9 mouse cellular contexts compared by ENCODE assay signal in genomic region chr2:26504772-26505480, GRCm38 (mm10). TPM values are rescaled to one million over a fixed set of nuclear protein-coding genes. Genes with fewer than 3 reads are reported as not detected.
DNase-seq lines count a peak whose midpoint lies in the region; ATAC-seq and TF ChIP-seq lines count a peak whose summit lies in the region.
"Had no signal": no experiment of that assay in that cellular context is flagged by ENCODE, and none has a peak within 500 bp of the region (broad histone marks: within the 10 kb centered on the region; RNA-seq: fewer than 3 reads in every experiment).

No protein-coding gene starts in this region.

- DNase-seq in adrenal gland, postnatal 10 days = peak; percentile 3
- DNase-seq in adrenal gland, postnatal 4 days (ENCODE audit: low spot score in 2 of 2) = no peak
- DNase-seq in liver, embryonic 11.5 days (ENCODE audit: low spot score) = no peak
- DNase-seq in liver = no peak
- DNase-seq in hindbrain, postnatal 0 days (ENCODE audit: low spot score) = no peak
- no peak for DNase-seq in cerebellum, postnatal 36 days
- DNase-seq: cerebellum, adult 18-20 months had no signal

- ATAC-seq in liver, embryonic 11.5 days (replicated peaks; ENCODE audit: low FRiP score) = no peak
- no peak for ATAC-seq in hindbrain, postnatal 0 days
- no peak for ATAC-seq in neural tube, embryonic 14.5 days (ENCODE audit: low read depth)
- no peak for ATAC-seq in activated CD4-positive, CD25-positive, alpha-beta regulatory T cell, adult 4 months

- no peaks in the 10 kb centered on the region for H3K36me3 ChIP-seq in liver, embryonic 11.5 days (ENCODE audit: control insufficient read depth, insufficient read depth, low read length)
- H3K36me3 ChIP-seq in hindbrain, postnatal 0 days (ENCODE audit: insufficient read depth, low read length) = no peaks in the 10 kb centered on the region
- no peaks in the 10 kb centered on the region for H3K36me3 ChIP-seq in neural tube, embryonic 14.5 days (ENCODE audit: control insufficient read depth, insufficient read depth, low read length)

- WGBS in liver, embryonic 11.5 days = 70% methylated on average over 9 of the region's 9 CpGs
- WGBS in hindbrain, postnatal 0 days = 71% methylated on average over 9 of the region's 9 CpGs
- 58% methylated on average over 9 of the region's 9 CpGs for WGBS in neural tube, embryonic 14.5 days

- no peaks in the 10 kb centered on the region for H3K9me3 ChIP-seq in liver, embryonic 11.5 days (ENCODE audit: control insufficient read depth, low read length)
- no peaks in the 10 kb centered on the region for H3K9me3 ChIP-seq in hindbrain, postnatal 0 days (ENCODE audit: low read length)
- H3K9me3 ChIP-seq in neural tube, embryonic 14.5 days (ENCODE audit: control insufficient read depth, low read length) = no peaks in the 10 kb centered on the region

- TF ChIP-seq CTCF in hindbrain, postnatal 0 days (IDR thresholded peaks at IDR 0.05; ENCODE audit: low read depth) = no peak

- H3K9ac ChIP-seq in liver, embryonic 11.5 days (ENCODE audit: low read depth, low read length) = no peak overlapping the region
- no peak overlapping the region for H3K9ac ChIP-seq in hindbrain, postnatal 0 days (replicated peaks; ENCODE audit: low read length)
- H3K9ac ChIP-seq in neural tube, embryonic 14.5 days (replicated peaks; ENCODE audit: low read depth, low read length) = no peak overlapping the region

- H3K27ac ChIP-seq in liver, embryonic 11.5 days (ENCODE audit: low read depth, low read length) = no peak overlapping the region
- no peak overlapping the region for H3K27ac ChIP-seq in hindbrain, postnatal 0 days
- H3K27ac ChIP-seq in neural tube, embryonic 14.5 days (ENCODE audit: low read depth, low read length) = no peak overlapping the region

- peak overlapping the region; percentile 83 for H3K4me2 ChIP-seq in liver, embryonic 11.5 days
- H3K4me2 ChIP-seq in hindbrain, postnatal 0 days (ENCODE audit: low read depth, low read length) = peak overlapping the region; percentile 75; the same call in 1 of the 2 replicates
- H3K4me2 ChIP-seq in neural tube, embryonic 14.5 days (ENCODE audit: low read depth, low read length) = peak overlapping the region; percentile 76; the same call in 1 of the 2 replicates

- H3K4me1 ChIP-seq in liver, embryonic 11.5 days (replicated peaks; ENCODE audit: control insufficient read depth, insufficient read depth, low read length) = peaks cover 15% of the 10 kb centered on the region
- peaks cover 19% of the 10 kb centered on the region for H3K4me1 ChIP-seq in hindbrain, postnatal 0 days (ENCODE audit: insufficient read depth, low read length)
- H3K4me1 ChIP-seq in neural tube, embryonic 14.5 days (ENCODE audit: control insufficient read depth, insufficient read depth, low read length) = peaks cover 39% of the 10 kb centered on the region

- peaks cover 38% of the 10 kb centered on the region for H3K27me3 ChIP-seq in liver, embryonic 11.5 days (replicated peaks; ENCODE audit: control insufficient read depth, insufficient read depth, low read length)
- H3K27me3 ChIP-seq in hindbrain, postnatal 0 days (ENCODE audit: insufficient read depth, low read length) = peaks cover 5% of the 10 kb centered on the region; the same call in 1 of the 2 replicates
- H3K27me3 ChIP-seq in neural tube, embryonic 14.5 days (ENCODE audit: control insufficient read depth, insufficient read depth, low read length) = peaks cover 3% of the 10 kb centered on the region; the same call in 1 of the 2 replicates

- H3K4me3 ChIP-seq in liver, embryonic 11.5 days (ENCODE audit: low read depth, low read length) = no peak overlapping the region
- H3K4me3 ChIP-seq in hindbrain, postnatal 0 days (ENCODE audit: low read length) = no peak overlapping the region; the same call in 1 of the 2 replicates
- H3K4me3 ChIP-seq in neural tube, embryonic 14.5 days (ENCODE audit: low read depth, low read length) = no peak overlapping the region

RNA-seq across cellular contexts. Expression of gene Notch1, which starts 11.5 kb away (rescaled TPM):
- total RNA-seq in adrenal gland, postnatal 10 days (2021) = 10 to 100 TPM; 27.1 to 36.4 TPM
- 10 to 100 TPM; 35.1 to 48.7 TPM for total RNA-seq in adrenal gland, postnatal 4 days (2021)
- 7.1 and 10.5 TPM in 2 replicates for polyA plus RNA-seq in liver, embryonic 11.5 days (2014; fragmentation: Nextera tagmentation; extraction: Ambion mirVana)
- 75.2 and 75.9 TPM in 2 replicates for total RNA-seq in hindbrain, postnatal 0 days (2014; rRNA removed)
- 9.2 and 10.0 TPM in 2 replicates for polyA plus RNA-seq in hindbrain, postnatal 0 days (2015; fragmentation: Nextera tagmentation; extraction: Ambion mirVana)
- polyA plus RNA-seq in neural tube, embryonic 14.5 days (2014; fragmentation: Nextera tagmentation; extraction: Ambion mirVana) = 20.8 and 26.6 TPM in 2 replicates
- 10 to 100 TPM; 22.2 to 28.7 TPM for polyA plus RNA-seq in activated CD4-positive, CD25-positive, alpha-beta regulatory T cell, adult 4 months (2017; shearing (Covaris generic))

RNA-seq across cellular contexts. Expression of gene Sec16a, which starts 59.9 kb away (rescaled TPM):
- 10 to 100 TPM; 47.6 to 48.4 TPM for total RNA-seq in adrenal gland, postnatal 10 days (2021)
- total RNA-seq in adrenal gland, postnatal 4 days (2021) = 10 to 100 TPM; 53.7 to 58.6 TPM
- polyA plus RNA-seq in liver, embryonic 11.5 days (2014; fragmentation: Nextera tagmentation; extraction: Ambion mirVana) = 33.7 TPM in 2 replicates
- total RNA-seq in hindbrain, postnatal 0 days (2014; rRNA removed) = 60.9 and 89.2 TPM in 2 replicates
- polyA plus RNA-seq in hindbrain, postnatal 0 days (2015; fragmentation: Nextera tagmentation; extraction: Ambion mirVana) = 9.9 and 10.5 TPM in 2 replicates
- 27.2 and 35.2 TPM in 2 replicates for polyA plus RNA-seq in neural tube, embryonic 14.5 days (2014; fragmentation: Nextera tagmentation; extraction: Ambion mirVana)
- polyA plus RNA-seq in activated CD4-positive, CD25-positive, alpha-beta regulatory T cell, adult 4 months (2017; shearing (Covaris generic)) = 10 to 100 TPM; 22.4 to 23.9 TPM
